Mouse (Mus musculus): ENCODE results near the gene Gm20521. TPM values are rescaled to one million over a fixed set of nuclear protein-coding genes. Genes with fewer than 3 reads are reported as not detected.

Gene Gm20521
- total RNA-seq, 2 experiments from 2014 or later: 2.8 to 3.7 TPM

GRCm38 (mm10) chr14:54925349-54926342 is 42.4 kb downstream of the Gm20521 start, which contains the start of gene Efs:
Gene Efs, minus strand, starts transcription at chr14:54926126.
- intact Hi-C loops (cut with DNase I): no loop called here
- Histone ChIP-seq H3K4me3 (peak within 1 kb of the TSS; percentile 54), H3K27ac (peak within 1 kb of the TSS; percentile 76)
- TF ChIP-seq CTCF (IDR thresholded peaks at IDR 0.05): no peak
- peak; percentile 53 to 55 for DNase-seq (ENCODE audit: extremely low spot score in 1 of 2, low spot score in 2 of 2)

- DNase-seq (ENCODE audit: extremely low spot score in 1 of 2, low spot score in 2 of 2): no peak
- intact Hi-C loops (cut with DNase I): no loop called here
- Histone ChIP-seq H3K4me3 (peak overlapping the region; percentile 54), H3K27ac (peak overlapping the region; percentile 76)
- no peak for TF ChIP-seq CTCF (IDR thresholded peaks at IDR 0.05)
Measured at GRCm38 (mm10) chr14:54926401-54927158, 43.3 kb downstream of the Gm20521 start.

GRCm38 (mm10) chr14:54927296-54927695 is 44.1 kb downstream of the Gm20521 start:
- no peak for DNase-seq (ENCODE audit: extremely low spot score in 1 of 2, low spot score in 2 of 2)
- Histone ChIP-seq H3K27ac (peak overlapping the region; percentile 76), H3K4me3 (no peak overlapping the region)
- intact Hi-C loops (cut with DNase I): no loop called here
- no peak for TF ChIP-seq CTCF (IDR thresholded peaks at IDR 0.05)

GRCm38 (mm10) chr14:54929801-54930200 is 46.6 kb downstream of the Gm20521 start:
- no peak for DNase-seq (ENCODE audit: extremely low spot score in 1 of 2, low spot score in 2 of 2)
- no peak overlapping the region for H3K27ac ChIP-seq
- no peak overlapping the region for H3K4me3 ChIP-seq
- TF ChIP-seq CTCF (IDR thresholded peaks at IDR 0.05): no peak
- intact Hi-C loops (cut with DNase I): no loop called here

- intact Hi-C loops (cut with DNase I): no loop called here
- H3K4me3 ChIP-seq: no peak overlapping the region
- no peak overlapping the region for H3K27ac ChIP-seq
- no peak for TF ChIP-seq CTCF (IDR thresholded peaks at IDR 0.05)
- DNase-seq (ENCODE audit: extremely low spot score in 1 of 2, low spot score in 2 of 2): no peak
Measured at GRCm38 (mm10) chr14:54930431-54930830, 47.2 kb downstream of the Gm20521 start.

- no peak for TF ChIP-seq CTCF (IDR thresholded peaks at IDR 0.05)
- no peak within 1 kb of the TSS for H3K4me3 ChIP-seq
- intact Hi-C loops (cut with DNase I): no loop called here
- no peak for DNase-seq (ENCODE audit: extremely low spot score in 1 of 2, low spot score in 2 of 2)
- H3K27ac ChIP-seq: no peak within 1 kb of the TSS
Measured at GRCm38 (mm10) chr14:54932645-54933150, 49.5 kb downstream of the Gm20521 start, which contains the start of gene Il25. Gene Il25, plus strand, starts transcription at chr14:54932695.

- Histone ChIP-seq H3K4me3 (peak within 1 kb of the TSS; percentile 40), H3K27ac (peak within 1 kb of the TSS; percentile 86)
- TF ChIP-seq CTCF (IDR thresholded peaks at IDR 0.05): peak; percentile 28
- DNase-seq (ENCODE audit: extremely low spot score in 1 of 2, low spot score in 2 of 2): peak; percentile 24 to 71
- intact Hi-C loops (cut with DNase I): loop anchor here (5.0 kb wide), 1 partner anchor 94 kb away; no protein-coding TSS in a partner anchor
Measured at GRCm38 (mm10) chr14:54935904-54936830, 52.9 kb downstream of the Gm20521 start, which contains the start of gene Cmtm5. Gene Cmtm5, plus strand, starts transcription at chr14:54936261.

- Histone ChIP-seq H3K4me3 (peak overlapping the region; percentile 40), H3K27ac (peak overlapping the region; percentile 86)
- TF ChIP-seq CTCF (IDR thresholded peaks at IDR 0.05): no peak
- intact Hi-C loops (cut with DNase I): loop anchor here (5.0 kb wide), 1 partner anchor 94 kb away; no protein-coding TSS in a partner anchor
- no peak for DNase-seq (ENCODE audit: extremely low spot score in 1 of 2, low spot score in 2 of 2)
Measured at GRCm38 (mm10) chr14:54936831-54937160, 53.6 kb downstream of the Gm20521 start.

GRCm38 (mm10) chr14:54937361-54938182 is 54.3 kb downstream of the Gm20521 start:
- Histone ChIP-seq H3K27ac (peak overlapping the region; percentile 37; the same call in 1 of the 2 replicates), H3K4me3 (peak overlapping the region; percentile 32; the same call in 1 of the 2 replicates)
- TF ChIP-seq CTCF (IDR thresholded peaks at IDR 0.05): no peak

More at GRCm38 (mm10) chr14:54937361-54938182, 54.3 kb downstream of the Gm20521 start:
- intact Hi-C loops (cut with DNase I): loop anchor here (5.0 kb wide), 1 partner anchor 95 kb away; no protein-coding TSS in a partner anchor
- no peak for DNase-seq (ENCODE audit: extremely low spot score in 1 of 2, low spot score in 2 of 2)

Data from left cerebral cortex, adult 2 months (tissue).